Mouse (Mus musculus) heart, adult 2 months (tissue): ENCODE data around the gene Grin2a.

Experiments
- EP300 ChIP-seq: fragments of 200-500 bp; IDR thresholded peaks from 2 replicates; pipeline ENCODE4 v1.6.1; 2011; ENCODE audit warnings: low read depth, low read length, control low read depth; ENCODE audit not compliant: insufficient read depth
- POLR2A ChIP-seq: fragments of 200-500 bp; IDR thresholded peaks from 2 replicates; pipeline ENCODE4 v1.6.1; 2011; ENCODE audit warnings: mild to moderate bottlenecking, low read depth, low read length, control low read depth; ENCODE audit not compliant: insufficient read depth

- TF ChIP-seq POLR2A (no peak), EP300 (no peak)
Observed at GRCm38 (mm10) chr16:10005606-10006005, 10.2 kb upstream of the Grin2a start.
